Mouse (Mus musculus) C2C12 (cell line): ENCODE measurements around the gene Mzf1.

Experiments used
- CEBPB ChIP-seq: IDR thresholded peaks from one replicate; pipeline ENCODE4 v1.6.1; 2011; ENCODE audit warnings: low read depth, mild to moderate bottlenecking, control low read depth, moderate library complexity
- CTCF ChIP-seq: IDR thresholded peaks from one replicate; pipeline ENCODE4 v1.5.1; 2011; ENCODE audit not compliant: control insufficient read depth, insufficient read depth, insufficient read length
- FOSL1 ChIP-seq: IDR thresholded peaks from one replicate; pipeline ENCODE4 v1.8.0; 2011; ENCODE audit warnings: mild to moderate bottlenecking, low read length; ENCODE audit not compliant: poor library complexity, insufficient read depth, severe bottlenecking
- MAX ChIP-seq: IDR thresholded peaks from one replicate; pipeline ENCODE4 v1.6.1; 2011; ENCODE audit warnings: mild to moderate bottlenecking, control low read depth
- MYOD1 ChIP-seq: IDR thresholded peaks from one replicate; pipeline ENCODE4 v1.6.1; 2011; ENCODE audit warnings: low read depth; ENCODE audit not compliant: control insufficient read depth, insufficient read length
- MYOG ChIP-seq: IDR thresholded peaks from one replicate; pipeline ENCODE4 v1.6.1; 2011; ENCODE audit not compliant: control insufficient read depth, insufficient read length; ENCODE audit errors: extremely low read depth
- USF1 ChIP-seq: IDR thresholded peaks from one replicate; pipeline ENCODE4 v1.6.1; 2011; ENCODE audit warnings: low read depth, mild to moderate bottlenecking, control low read depth, moderate library complexity

- no peak for TF ChIP-seq CTCF
- TF ChIP-seq MAX: no peak
- no peak for TF ChIP-seq MYOG
- no peak for TF ChIP-seq MYOD1
- no peak for TF ChIP-seq USF1
- no peak for TF ChIP-seq CEBPB
- TF ChIP-seq FOSL1: no peak
Measured at GRCm38 (mm10) chr7:13028986-13029385, 25.6 kb downstream of the Mzf1 start.
